Mouse (Mus musculus) adrenal gland, postnatal 14 days (tissue): Measurements from ENCODE around the gene Mea1. TPM values are rescaled to one million over a fixed set of nuclear protein-coding genes. Genes with fewer than 3 reads are reported as not detected.

Experiments
- DNase-seq: peaks from one replicate; pipeline ENCODE4 v3.0.0; 2021; ENCODE audit warnings: mixed read lengths
- total RNA-seq: library from RNA; stranded (reverse); gene quantifications from 2 replicates; pipeline ENCODE4 v1.2.3, GENCODE M21; 2021

Gene Mea1
- total RNA-seq, 1 experiment from 2014 or later: 80.5 TPM

GRCm38 (mm10) chr17:46667712-46668111 lies 10.9 kb upstream of the Mea1 start:
- peak; percentile 72 for DNase-seq

- no peak for DNase-seq
Observed at GRCm38 (mm10) chr17:46669911-46670310, 8.7 kb upstream of the Mea1 start.

GRCm38 (mm10) chr17:46673850-46674529 lies 4.6 kb upstream of the Mea1 start, which contains the start of gene Rrp36:
Gene Rrp36, minus strand, starts transcription at chr17:46674352.
- DNase-seq: peak; percentile 96

GRCm38 (mm10) chr17:46674530-46675283 lies 3.9 kb upstream of the Mea1 start:
- DNase-seq: no peak

GRCm38 (mm10) chr17:46678911-46679310 lies 318 bp downstream of the Mea1 start:
- DNase-seq: no peak

GRCm38 (mm10) chr17:46679843-46680759 lies 1.5 kb downstream of the Mea1 start:
- DNase-seq: peak; percentile 76

- DNase-seq: peak; percentile 99
Observed at GRCm38 (mm10) chr17:46680760-46681373, 2.3 kb downstream of the Mea1 start, which contains the start of gene Klhdc3. Gene Klhdc3, minus strand, starts transcription at chr17:46680914.

GRCm38 (mm10) chr17:46681466-46682118 lies 3.0 kb downstream of the Mea1 start:
- DNase-seq: no peak

GRCm38 (mm10) chr17:46682654-46683389 lies 4.2 kb downstream of the Mea1 start:
- DNase-seq: no peak

- DNase-seq: no peak
Observed at GRCm38 (mm10) chr17:46685913-46686312, 7.3 kb downstream of the Mea1 start.

GRCm38 (mm10) chr17:46690665-46691064 lies 12.1 kb downstream of the Mea1 start:
- DNase-seq: no peak

- DNase-seq: no peak
Observed at GRCm38 (mm10) chr17:46691390-46691789, 12.8 kb downstream of the Mea1 start.

GRCm38 (mm10) chr17:46694517-46695063 lies 16.0 kb downstream of the Mea1 start:
- DNase-seq: no peak

GRCm38 (mm10) chr17:46698515-46698914 lies 19.9 kb downstream of the Mea1 start:
- DNase-seq: peak; percentile 39

GRCm38 (mm10) chr17:46699245-46699644 lies 20.7 kb downstream of the Mea1 start:
- DNase-seq: no peak

GRCm38 (mm10) chr17:46699912-46700311 lies 21.3 kb downstream of the Mea1 start:
- no peak for DNase-seq

- DNase-seq: no peak
Observed at GRCm38 (mm10) chr17:46701489-46701888, 22.9 kb downstream of the Mea1 start.

GRCm38 (mm10) chr17:46702100-46702499 lies 23.5 kb downstream of the Mea1 start:
- DNase-seq: no peak

GRCm38 (mm10) chr17:46702506-46702905 lies 23.9 kb downstream of the Mea1 start:
- no peak for DNase-seq
